Mouse (Mus musculus): Measurements from ENCODE around the gene Nipbl.

Nipbl gene

DNA sequence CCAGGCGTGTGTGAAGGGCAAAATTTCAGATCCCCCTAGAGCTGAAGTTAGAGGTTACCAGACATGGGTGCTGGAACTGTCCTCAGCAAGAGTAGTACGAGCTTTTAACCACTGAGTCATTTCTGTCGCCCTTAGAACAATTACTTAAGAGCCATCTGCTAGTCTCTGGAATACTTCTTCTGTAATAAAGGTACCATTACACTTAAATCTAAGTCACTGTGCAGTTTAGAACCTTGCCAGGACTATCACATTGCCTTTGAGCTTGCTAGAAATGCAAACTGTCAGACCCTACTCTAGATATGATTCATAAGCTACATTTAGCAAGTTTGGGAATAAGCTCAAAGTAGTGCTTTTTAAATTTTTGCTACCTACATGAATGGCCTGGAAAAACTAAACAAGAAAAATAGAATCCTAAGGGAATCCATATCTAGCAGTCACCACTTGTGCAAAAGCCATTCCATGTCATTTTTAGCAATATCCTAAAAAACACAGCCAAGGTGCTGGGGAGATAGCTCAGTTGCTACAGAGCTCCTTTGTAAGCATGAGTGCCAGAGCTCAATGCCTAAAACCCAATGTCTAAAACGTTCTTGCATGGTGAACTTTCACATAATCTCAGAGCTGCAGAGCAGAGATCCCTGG, 27.6 kb downstream of the Nipbl start:
- no peak for DNase-seq

DNA sequence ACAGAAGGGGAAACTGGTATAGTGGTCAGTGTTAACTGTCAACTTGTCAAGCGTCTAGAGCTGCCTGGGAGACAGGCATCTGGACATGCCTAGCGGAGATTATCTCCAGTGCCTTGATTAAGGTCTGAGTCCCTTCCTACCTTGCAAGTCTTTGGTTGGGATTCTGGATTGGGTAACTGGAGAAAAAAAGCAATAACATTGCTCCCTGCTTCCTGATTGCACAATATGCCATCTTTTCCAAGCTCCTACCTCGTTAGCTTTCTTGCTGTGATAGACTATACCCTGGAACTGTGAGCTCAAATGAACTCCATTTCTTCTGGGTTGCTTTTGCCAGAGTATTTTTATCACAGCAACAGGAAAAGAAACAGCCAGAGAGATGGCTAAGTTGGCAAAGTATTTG, 30.9 kb downstream of the Nipbl start:
- DNase-seq: no peak

DNA sequence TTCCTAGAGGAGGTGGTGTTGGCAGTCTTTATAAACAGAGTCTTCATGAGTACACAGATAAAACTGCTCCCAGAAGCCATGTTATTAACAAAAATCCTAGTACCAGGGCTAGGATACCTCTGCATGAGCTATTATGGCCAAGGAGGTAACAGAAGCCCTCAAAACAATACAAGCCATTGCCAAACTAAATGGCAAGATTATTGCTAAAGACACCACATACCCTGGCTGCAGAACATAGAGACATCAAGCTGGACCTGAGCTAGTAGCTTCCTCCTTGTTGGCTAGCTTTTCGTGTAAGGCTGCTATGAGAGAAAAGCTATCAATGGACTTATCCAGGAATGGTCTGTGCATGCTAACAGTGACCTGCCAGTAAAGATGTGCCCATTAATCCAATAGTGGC, 32.4 kb downstream of the Nipbl start:
- no peak for DNase-seq

DNA sequence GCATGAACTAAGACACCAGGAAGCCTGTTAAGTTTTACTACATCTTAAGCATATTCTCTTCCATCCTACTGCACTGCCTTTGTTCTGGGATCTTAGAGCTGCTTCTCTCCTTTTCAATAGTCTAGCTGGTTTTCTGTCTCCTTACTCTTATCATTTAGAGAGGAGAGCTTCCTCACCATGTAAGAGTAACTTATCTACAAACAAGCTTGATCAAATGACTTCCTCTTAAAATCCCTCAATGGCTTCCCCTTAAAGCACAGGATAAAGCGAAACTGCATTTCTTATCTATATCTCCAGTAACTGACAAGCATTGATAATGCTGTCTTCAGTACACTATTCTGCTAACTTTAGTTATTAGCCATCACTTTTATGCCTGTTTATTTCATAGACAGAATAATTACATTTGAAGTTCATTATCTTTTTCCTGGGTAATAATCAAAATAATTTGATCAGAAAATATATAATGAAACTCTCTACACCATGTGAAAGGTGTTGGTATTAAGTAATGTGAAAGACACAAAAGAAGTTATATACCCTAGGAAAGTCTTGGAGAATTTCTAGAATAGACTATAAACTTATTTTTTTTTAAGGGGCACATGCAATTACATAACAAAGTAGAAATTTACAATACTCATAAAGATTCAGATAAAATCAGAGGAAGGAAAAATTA, 33.0 kb downstream of the Nipbl start:
- DNase-seq: no peak

DNA sequence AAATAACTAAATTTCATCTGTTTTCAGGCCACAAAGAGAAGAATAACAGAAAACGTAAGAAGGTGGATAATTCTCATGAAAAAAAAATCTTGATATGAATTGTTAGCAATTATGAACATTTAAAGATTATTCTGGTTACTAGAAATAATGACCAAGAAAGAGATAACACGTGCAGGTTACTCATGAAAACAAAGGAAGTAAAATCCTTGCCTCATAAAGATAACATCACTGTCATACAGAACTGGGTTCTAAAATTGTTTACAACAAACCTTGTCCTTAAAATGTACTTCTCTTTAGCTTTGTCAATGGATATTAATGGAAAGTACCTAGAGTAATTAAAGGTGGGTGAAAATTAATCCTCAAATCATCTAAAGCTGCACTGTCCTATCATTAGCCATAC, 37.2 kb downstream of the Nipbl start:
- no peak for DNase-seq

DNA sequence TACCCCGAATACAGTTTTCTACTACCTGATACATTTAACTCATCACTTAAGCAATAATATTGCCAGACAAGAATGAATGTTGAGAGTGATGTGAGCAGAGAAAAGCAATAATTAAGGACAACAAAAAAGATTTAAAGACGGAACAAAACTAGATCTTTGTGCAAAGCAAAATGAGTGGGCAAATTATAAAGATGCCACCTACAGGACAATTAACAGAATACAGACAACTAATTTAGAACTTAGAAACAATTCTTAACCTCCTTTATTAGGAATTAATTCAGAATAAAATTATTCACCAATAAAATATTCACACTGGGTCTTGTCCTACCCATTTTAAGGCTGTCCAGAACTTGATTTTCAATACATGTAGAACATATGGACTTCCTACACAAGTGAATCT, 38.0 kb downstream of the Nipbl start:
- no peak for DNase-seq

DNA sequence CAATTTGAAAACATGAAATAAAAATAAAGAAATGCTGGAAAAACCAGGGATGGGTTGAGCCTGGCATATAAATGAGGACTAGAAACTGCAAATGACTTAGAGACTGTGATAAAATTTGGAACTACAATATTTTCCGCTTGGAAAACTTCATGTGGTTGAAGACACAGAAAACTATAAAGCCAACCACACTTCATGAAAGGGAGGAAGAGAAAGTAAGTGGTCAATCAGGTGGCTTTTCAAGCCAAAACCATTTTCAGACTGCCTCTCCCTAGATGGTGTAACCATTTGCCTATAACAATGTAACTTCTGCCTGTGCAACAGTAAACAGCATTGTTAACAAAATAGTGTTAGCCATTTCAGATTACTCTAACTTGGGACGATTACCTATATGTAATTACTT, 41.7 kb downstream of the Nipbl start:
- DNase-seq: no peak

DNA sequence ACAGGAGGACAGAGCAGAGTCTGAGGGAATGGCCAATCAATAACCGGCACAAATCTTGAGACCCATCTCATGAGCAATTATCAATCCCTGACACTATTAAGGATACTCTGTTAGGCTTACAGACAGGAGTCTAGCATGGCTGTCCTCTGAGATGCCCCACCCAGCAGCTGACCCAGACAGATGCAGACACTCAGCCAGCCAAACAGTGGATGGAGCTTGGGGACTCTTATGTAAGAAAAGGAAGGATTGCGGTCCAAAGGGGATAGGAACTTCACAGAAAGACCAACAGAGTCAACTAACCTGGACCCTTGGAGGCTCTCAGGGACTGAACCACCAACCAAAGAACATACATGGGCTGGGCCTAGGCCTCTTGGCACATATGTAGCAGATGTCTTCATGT, 42.7 kb downstream of the Nipbl start:
- no peak for DNase-seq

DNA sequence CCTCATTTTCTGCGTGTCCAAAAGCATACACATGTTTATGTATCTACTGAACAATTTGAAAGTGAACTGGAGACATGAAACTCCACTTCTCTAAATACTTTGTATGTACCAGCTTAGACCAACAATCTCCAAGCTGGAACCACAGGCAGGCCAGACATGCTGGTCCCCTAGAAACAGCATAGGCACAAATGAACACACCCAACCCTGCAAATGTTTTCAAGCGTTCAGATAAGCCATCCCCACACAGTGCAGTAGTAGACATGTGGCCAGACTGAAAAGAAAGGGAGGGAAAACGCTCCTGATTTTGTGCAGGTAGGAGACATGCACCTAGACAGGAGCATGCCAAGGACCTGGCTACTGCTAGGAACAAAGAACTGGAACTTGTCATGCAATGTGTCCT, 52.5 kb downstream of the Nipbl start:
- no peak for DNase-seq

DNA sequence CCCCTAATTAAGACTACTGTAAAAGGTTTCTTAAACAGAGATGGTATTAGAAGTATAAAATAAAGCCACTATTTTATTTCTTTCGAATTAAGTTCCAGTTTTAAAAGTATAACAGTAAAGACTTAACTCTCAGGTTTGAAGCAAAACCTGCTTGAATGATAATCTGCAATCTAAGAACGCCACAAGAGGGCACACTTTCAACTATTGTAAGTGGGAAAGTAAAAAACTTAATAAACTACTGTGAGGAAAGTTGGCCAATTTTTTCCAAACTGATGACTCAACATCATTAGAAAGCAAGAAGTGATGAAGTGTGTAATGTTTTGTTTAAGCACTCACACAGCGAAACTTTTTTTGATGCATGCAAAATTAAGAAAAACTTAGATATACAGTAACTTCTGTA, 62.0 kb downstream of the Nipbl start:
- peak; percentile 30 to 39 for DNase-seq

DNA sequence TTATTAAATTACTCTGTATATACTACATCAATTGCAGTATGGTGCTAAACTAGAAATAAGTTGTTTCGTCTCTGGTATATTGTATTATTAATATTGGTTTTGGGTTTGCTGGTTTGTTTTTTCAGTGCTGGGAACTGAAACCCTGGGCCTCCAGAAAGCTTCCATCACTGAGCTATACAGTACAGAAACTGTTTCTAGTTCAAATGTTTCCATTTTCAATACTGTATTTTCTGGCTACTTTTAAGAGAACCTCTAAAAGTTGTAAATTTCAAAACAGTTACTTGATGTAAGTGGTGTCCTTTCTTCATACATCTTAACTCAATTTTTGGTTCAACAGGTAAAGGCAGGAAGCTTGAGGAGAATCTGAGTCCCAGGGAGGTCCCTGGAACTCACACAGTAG, 68.6 kb downstream of the Nipbl start:
- DNase-seq: no peak

DNA sequence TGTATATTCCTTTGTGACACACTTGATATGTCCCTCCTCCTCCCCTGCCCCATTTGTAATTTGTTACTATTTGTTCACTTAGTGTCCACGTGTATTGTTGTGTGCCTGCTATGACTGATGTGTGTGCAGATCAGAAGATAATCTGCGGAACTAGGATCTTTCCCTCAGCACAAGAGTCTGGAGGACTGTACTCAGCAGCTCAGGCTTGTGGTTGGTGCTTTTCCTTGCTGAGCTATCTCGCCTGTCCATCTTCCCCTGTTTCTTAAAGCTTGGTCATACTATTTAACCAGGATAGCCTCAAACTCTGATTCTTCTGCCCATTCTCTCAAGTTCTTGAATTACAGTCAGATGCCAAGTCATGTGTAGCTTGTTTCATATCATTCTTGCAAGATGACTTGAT, 69.5 kb downstream of the Nipbl start:
- no peak for DNase-seq

DNA sequence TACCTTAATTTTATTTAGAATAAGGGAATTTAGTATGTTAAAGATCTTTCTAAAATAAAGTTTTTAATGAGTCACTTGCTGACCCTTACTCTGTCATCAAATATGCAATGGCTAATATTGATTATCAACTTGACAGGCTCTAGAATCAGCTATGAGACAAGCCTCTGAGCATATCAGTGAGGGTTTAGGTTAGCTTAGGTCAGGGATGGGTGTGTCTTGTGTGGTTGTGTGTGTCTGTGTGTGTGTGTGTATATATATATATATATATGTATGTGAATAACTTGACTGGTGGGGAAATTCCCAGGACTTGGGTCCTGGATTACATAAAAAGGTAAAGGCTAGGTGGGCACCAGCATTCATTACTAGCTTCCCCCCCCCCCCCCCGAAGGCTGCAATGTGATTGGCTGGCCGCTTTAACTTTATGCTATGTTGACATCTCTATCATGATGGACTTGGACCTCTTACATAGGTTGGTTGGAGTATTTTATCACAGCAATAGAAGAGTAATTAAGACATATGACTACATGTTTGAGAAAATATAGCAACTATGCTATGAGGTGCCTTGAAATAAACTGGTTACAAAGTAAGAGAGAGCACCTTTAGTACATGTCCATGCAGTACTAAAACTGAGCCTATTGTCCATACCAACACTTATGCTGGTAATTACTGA, 97.0 kb downstream of the Nipbl start:
- no peak for DNase-seq

DNA sequence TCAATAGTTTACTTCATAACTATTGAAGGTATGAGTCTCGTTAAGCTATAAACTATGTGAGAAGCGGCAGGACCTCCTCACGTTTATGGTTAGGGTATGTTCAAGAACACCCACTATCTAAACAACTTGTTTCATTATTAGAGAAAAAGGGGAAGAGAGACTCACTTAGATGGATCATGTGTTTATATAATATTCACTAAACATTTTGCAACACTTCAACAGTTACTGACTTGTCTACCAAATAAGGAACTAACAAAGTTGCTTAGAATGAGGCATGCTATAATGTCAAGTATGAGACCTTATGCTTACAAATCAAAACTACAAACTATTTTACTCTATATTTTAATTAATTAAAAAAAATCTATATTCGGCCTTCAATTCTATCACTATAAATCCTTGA, 103.7 kb downstream of the Nipbl start:
- DNase-seq: no peak

DNA sequence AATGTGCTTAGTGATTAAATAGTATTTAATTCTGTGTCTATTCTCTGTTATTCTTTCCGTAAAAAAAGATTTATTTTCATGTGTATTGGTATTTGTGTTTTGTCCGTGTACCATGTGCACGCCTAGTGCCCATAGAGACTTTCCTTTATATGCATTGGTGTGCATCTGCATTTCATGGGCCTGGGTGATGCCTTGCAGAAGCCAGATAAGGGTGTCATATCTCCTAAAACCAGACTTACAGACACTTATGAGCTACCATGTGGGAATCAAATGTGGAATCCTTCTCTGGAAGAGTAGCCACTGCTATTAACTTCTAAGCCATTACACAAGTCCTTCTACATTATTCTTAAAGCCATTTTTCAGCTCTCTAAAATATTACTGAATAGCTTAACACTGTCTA, 112.7 kb downstream of the Nipbl start:
- DNase-seq: no peak

DNA sequence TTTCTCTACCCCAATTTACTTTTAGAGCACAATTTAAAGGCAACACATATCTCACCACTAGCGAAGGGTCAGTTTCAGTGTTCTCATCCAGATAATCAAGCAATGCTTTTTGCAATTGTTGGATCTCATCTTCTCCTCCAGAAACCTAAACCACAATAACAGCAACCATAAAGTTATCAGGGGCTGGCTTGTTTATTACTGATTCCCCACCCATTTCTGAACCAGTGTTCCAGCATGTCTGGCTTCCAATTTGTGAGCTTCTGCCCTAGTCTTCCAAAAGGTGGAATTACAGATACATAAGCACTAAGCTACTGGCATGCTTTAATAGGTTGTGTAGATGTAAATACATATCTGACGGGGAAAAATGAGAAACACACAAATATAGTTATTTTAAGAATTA, 118.6 kb downstream of the Nipbl start:
- DNase-seq: no peak

DNA sequence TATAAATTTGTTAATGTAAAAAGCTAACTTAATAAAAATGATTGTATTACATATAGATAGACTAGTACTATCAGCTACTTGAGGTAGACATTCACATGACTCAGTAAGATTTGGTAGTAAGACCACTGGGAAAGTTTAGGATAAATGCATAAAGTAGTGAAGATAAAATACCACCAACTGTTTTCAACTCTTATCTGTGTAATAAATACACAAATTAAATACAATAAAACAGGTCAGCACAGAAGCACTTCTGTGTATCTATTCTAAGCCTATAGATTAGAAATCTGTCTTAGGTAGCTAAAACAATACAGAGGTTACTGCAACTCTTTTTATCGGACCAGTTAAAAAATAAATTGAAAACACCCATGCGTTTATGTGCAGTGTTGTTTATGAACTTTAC, 119.4 kb downstream of the Nipbl start:
- DNase-seq: no peak

DNA sequence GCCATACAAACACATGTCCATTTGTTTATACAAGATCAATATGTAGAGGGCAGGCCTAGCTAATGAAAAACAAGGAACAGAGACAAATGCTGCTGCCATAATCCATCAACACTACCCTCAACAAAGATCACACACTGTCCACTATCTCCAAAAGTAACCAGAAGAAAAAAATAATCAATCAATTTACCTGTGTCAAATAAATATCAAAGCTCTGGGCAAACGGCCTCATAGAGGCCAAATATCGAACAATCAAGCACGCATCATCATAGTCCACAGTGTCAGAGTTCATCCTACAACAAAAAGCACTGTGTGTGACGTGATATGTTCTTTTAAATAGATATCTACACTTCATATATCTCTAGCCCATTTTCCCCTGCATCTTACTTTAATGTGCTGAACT, 120.2 kb downstream of the Nipbl start:
- no peak for DNase-seq

DNA sequence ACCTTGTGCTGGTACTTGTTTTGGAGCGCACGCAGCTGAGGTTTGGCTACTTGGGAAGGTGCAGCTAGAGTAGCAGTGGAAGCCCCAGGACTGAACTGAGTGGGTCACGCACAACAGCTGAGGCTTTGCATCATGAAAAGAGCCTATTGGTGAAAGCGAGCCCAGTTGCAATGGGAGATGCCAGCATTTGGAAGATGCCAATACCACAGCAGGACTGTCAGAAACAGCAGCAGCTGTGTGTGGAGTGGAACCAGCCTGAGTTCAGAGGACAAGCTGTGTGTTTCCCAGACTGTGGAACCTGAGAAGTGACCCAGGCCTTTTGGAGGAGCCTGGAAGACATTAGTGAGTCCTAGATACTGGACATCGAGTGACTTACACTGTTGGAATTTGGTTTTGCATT, 122.8 kb downstream of the Nipbl start:
- no peak for DNase-seq

DNA sequence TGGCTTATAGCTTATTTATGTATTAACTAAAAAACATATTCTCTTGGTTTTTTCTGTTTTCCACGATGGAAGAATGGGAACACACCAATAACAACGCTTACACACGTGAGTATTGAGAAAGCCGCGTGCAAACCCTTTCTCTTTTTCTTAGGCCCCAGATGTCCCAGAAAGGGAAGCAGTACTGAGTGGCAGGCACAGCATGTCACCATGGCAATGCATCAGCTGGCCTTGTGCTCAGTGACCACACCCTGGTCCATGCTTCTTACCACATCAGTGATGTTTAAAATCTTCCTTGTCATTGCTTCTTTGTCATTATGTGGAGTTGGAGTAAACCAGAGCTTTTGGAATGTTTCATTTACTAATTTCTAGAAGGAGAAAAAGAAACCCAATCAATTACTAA, 125.1 kb downstream of the Nipbl start:
- DNase-seq: no peak

DNA sequence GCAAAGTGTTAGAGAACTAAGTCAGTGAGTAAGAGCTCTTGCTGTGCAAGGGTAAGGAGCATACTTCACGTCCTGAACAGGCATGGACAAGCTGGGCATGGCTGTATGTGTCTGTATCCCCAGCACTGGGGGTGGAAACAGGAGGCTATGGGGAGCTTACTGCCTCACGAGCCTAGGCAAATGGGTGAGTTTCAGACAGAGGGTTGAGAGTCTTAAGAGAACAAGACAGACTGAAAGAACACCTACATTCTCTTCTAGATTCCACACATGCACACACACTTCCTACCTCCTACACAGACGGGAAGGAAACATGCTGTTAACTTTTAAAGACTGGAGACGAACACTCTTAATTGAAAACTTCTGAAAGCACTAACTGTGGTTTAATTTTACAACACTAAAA, 126.9 kb downstream of the Nipbl start:
- no peak for DNase-seq

DNA sequence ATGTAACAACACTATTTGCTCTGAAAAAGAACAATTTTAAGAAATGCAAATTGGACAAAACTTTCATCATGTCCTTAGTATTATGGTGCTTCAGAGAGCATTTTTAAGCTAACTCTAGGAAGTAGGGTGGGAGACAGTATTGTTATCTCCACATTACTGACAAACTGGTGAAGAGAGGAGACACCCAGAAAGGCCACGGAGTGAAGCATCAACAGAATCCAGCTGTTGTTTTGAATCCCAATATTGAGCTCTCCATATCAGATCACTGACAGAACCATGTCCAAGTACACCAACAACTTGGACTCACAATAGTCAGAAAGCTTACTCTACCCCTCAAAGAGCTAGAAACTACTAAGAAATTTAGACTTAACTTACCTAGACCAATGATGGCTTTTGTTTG, 138.8 kb downstream of the Nipbl start:
- no peak for DNase-seq

DNA sequence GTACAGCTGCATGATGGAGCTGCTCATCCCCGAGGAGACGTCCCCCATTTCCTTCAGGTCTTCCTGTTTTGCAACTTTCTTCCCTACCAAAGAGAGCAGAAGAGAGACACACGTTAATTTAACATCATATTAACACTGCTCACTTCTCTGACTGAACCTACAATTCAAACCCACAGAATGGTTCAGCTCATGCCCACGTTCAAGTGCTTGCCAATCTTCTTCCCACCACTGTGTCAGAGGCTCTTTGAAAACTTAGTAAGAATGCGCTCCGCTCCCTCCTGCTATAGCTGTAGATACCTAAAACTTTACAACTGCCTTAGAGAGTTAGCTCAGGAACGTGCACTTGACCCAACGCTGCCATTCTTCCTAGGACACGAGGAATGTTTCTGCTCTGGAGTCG, 141.3 kb downstream of the Nipbl start:
- no peak for DNase-seq

DNA sequence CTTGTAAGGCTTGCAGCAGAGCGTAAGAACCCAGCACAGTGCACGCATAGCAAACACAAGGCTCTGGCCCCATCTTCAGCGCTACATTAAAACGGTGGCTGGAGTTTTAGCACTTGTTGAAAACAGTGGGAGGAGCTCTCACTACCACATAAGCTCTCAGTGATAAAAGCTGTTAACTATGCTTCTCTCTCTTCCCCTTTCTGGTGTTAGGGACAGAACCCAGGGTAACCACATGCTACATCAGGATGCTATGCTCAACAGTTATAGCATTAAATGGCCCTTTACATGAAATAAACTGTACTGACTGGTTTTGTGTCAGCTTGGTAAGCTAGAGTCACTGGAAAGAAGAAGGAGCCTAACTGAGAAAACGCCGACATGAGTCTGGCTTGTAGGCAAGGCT, 150.1 kb downstream of the Nipbl start:
- no peak for DNase-seq

DNA sequence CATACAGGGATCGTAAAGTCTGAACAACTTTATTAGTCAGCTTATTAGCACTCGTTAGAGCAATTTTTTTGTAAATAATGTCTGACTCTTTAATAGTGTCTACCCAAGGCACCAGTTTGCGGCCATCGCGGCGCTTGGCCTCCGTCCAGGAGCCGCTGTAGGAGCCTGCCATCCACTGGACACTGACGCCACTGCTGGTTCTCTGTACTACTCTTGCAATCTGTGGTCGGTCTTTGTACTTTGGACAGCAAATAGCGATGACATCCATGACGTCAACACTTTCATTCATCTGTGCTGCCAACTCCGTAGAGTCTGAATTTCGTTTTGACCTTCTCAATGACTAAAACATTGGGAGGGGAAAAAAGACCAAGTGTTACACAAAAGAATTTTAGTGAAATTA, 153.0 kb downstream of the Nipbl start:
- no peak for DNase-seq

Measured in cerebellum, adult 18-20 months (tissue).